Mouse (Mus musculus): ENCODE measurements around the gene Sirt5.

Sirt5 gene

DNA sequence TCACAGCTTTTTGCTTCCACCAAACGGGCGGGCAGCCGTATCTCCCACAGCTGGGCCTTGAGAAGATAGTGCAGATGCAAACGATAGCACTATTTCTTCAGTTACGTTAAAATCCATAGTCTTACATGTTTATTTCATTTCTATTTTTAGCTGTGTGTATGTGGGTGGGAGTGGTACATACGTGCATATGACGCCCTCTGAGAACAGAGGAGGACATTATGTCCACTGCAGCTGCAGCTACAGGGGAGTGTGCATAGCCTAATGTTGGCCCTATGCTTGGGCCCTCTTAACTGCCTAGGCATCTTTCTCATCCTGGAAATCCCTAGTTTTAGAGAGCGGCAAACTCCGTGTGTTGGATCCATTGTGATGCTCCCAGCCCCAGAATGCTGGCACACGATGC is 8.9 kb downstream of the Sirt5 start:
- no peak for DNase-seq (ENCODE audit: low spot score in 2 of 2)

DNA sequence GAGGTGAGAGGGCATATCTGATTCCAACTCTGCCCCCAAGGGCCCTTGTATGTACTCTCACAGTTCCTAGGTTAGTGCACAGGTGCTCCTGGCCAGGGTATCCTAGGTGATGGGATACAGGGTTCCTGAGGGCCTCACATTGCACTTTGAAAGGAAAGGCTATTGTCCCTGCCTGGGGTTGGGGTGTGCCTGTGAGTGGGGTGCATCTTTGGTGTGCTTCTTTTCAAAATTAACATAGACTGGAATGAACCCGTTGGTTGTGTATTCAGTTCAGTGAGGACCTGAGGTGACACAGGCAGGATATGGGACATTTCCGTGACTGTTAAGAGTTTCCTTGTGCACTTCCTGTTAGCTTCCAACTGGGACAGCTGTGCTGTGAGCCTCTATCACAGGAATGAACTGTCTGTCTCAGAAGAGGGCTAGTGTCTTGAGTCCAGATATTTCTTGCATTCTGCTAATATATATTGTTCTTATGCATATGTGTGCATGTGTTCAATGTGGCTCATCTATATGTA is 9.7 kb downstream of the Sirt5 start:
- no peak for DNase-seq (ENCODE audit: low spot score in 2 of 2)

DNA sequence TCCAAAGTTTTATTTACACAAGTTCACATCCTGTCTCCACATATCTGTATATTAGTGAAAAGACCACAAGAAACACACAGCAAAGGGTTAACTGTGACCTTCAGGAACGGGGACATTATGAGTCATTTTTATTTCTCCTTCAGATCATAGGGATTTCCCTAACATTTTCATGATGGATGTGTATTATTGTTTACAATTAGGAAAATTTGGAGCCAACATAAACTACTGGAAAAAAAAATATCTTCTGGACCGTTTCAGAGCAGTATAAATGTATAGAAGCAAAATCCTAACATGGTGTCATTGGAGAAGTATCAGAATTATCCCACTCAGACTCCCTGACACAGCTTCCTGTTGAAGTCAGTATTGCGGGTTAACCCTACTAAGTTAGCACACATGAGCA is 14.7 kb downstream of the Sirt5 start:
- DNase-seq (ENCODE audit: low spot score in 2 of 2), result no peak

DNA sequence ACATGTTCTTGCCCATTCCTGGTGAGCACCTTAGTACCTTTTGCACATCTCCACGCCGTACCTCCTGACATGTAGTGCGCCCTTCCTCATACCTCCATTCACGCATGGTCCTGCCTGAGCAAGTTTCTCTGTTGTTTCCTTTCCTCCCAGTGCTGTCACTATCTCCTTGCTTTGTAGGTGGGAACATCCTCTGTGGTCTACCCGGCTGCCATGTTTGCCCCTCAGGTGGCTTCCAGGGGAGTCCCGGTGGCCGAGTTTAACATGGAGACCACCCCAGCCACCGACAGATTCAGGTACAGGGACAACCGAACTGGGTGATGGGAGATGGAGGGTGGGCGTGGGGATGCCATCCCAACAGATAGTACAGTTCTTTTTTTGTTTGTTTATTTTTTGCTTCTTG is 20.0 kb downstream of the Sirt5 start:
- no peak for DNase-seq (ENCODE audit: low spot score in 2 of 2)

DNA sequence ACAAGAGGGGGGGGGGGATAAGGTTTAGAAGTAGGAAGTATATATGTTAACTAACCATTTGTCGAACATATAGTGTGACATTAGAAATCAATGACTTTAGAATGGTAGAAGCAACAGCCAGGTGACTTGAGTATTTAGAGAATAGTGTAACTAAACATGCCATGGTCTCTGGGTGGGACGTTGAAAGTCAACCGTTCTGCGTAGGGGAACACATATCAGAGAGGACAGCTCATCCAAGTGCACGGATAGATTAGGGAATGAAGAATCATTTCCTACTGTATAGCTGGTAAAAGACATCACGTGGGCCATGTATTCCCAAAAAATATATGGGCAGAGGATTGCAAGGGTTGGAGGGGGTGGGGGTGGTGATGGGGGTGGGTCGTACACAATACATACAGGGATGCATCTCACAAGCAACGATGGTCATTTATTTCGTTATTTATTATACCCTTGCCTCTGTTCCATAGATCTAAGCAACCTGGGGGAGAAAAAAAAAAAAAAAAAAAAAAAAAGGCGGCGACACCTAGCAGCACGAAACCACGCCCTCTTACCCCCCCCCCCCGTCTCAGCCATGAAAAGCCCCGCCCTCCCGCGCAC is 32.5 kb downstream of the Sirt5 start:
- no peak for DNase-seq (ENCODE audit: low spot score in 2 of 2)

DNA sequence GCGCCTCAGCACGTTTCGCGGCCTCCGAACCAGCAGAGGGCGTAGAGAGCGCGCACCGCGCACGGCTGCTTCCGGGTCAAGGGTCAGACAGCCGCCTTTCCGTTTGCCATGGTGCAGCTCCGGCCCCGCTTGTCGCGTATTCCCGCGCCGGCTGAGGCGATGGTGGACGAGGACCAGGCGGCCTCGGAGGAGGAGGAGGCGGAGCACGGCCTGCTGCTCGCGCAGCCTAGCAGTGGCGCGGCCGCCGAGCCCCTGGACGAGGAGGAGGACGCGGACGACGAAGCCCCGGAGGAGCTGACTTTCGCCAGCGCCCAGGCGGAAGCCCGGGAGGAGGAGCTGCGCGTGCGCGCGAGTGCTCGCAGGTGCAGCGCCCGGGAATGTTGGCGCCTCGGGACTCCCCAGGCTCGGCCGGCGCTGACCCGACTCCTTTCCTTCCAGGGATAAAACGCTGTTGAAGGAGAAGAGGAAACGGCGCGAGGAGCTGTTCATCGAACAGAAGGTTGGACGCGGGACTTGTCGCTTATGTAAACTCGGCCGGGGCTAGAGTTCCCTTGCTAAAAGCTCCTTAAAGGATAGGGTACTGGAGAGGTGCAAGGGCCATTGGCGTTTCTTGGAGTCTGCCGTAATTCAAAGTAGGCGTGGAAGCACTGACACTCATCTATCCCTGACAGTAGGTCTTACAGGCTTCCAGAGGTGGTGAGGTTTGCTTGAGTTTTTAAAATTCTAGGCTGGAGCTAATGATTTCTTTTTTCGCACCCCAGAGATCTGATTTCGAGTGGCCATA is 33.2 kb downstream of the Sirt5 start, which contains the start of gene Nol7:
Gene Nol7 (plus strand): TSS at position 94 of the 784 bp plus-strand sequence.
- peak; percentile 89 to 93 for DNase-seq (ENCODE audit: low spot score in 2 of 2)

DNA sequence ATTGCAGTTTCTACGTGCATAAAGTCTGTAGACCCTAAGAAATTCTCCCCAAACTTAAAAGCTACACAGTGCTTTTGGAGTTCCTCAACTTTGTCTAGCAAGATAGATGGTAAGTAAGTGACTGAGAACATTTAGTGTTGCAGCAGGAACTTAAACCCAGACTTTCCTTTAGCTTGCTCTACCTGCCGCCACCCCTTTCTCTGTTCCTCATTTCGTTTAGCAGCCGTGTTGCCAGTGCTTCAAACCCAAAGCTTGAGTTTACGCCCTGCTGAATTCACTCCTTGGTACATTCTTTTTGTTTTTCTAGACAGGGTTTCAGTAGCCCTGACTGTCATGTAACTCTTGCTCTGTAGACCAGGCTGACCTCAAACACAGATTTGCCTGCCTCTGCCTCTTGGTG is 34.3 kb downstream of the Sirt5 start:
- DNase-seq (ENCODE audit: low spot score in 2 of 2), result no peak

DNA sequence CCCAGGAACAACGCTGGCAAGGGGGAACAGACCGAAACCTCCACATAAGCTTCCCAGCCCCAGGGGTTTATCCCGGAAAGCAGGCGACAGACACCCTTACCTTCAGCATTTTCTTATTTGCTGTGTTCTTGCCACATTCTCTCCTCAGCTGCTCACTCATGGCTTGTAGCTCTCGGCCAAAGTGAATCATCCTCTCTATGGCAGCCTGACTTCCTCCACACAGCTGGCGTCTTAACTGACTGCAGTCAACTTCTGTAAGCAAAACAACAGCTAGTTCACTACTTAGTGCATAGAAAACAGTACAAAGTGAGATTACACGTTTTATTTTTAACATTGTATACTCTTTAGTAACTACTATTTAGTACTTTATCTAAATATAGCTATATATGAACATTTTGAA is 47.0 kb downstream of the Sirt5 start:
- no peak for DNase-seq (ENCODE audit: low spot score in 2 of 2)

DNA sequence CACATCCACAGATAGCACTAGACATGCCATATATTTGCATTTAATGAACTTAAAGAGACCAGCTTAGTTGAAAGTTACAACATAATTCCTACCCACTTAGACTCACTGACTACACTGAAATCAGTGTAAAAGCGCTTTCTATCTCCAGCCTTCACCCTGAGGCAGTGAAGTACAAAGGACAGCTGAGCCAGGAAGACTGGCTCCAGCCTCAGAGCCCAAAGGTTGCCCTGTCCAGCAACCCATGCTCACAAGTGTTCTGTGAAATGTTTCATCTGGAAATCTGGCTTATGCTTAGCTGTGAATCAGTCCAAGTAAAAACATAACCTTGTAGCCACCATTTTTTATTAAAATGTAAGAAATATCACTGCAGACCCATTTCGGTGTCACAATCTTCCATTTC is 48.3 kb downstream of the Sirt5 start:
- DNase-seq (ENCODE audit: low spot score in 2 of 2), result no peak

DNA sequence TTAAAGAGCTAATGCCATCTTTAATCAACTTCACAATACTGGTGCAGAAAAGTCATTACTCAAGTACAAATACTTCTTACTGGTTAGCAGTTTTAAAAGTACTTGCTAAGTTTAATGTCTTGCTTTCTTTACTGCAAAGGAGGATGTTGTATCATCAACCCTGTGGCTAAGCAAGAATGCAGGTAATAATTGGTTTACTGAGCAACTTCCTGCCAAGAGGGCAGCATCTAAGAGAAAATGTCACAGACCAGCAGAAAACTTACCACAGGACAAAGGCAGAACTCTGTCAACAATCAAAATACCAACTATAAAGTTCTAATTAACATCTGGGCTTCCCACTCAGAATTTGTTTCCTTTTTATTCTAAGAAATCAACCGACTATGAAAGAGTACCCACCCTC is 50.0 kb downstream of the Sirt5 start:
- no peak for DNase-seq (ENCODE audit: low spot score in 2 of 2)

DNA sequence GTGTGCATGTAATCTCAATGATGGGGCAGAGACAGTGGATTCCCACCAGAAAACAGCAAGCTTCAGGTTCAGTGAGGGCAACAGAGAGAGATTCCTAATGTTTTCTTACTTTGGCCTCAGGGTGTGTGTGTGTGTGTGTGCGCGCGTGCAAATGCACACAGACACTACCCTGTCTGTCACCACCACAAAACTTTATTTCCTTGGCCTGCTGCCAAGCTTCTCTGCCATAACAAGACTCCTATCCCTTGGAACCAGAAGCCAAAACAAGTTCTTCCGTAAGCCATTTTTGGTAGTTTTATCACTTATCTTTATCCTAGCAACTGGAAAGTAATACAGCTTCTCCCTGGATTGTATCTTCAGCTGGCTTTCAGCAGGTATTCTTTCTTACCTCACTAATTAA is 63.1 kb downstream of the Sirt5 start:
- no peak for DNase-seq (ENCODE audit: low spot score in 2 of 2)

DNA sequence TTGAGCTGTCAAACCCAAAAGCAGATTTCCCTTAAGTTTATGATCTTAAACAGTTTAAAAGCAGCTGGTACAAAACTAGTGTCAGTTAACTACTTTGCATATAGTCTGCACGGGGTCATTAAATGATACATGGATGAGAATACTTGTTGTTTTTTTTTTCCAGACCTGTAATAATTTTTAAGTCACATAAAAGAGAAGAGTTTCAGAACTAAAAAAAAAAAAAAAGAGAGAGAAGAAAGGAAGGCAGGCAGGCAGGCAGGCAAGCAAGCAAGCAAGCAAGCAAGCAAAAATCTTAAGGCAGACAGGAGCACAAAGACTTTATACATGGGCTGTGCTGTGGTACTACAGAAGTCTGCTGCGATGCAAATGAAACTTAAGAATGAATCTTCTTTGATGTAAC is 68.1 kb downstream of the Sirt5 start:
- no peak for DNase-seq (ENCODE audit: low spot score in 2 of 2)

DNA sequence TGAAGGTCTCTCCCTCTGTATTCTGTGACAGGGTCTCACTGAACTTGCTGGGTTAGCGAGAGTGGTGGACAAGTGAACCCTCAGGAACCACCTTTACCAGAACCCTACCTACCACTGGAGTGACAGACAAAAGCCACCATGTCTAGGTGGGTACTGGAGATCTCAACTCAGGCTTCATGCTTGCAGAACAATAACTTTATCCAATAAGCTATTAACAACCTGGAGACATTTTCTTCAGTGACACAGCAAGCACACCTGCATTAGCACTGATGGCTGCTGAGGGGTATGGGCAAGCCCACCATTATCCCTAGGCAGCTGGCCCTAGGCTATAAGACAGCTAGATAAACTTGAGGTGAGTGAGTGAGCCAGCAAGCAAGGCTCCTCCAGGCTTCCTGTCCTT is 75.1 kb downstream of the Sirt5 start:
- no peak for DNase-seq (ENCODE audit: low spot score in 2 of 2)

DNA sequence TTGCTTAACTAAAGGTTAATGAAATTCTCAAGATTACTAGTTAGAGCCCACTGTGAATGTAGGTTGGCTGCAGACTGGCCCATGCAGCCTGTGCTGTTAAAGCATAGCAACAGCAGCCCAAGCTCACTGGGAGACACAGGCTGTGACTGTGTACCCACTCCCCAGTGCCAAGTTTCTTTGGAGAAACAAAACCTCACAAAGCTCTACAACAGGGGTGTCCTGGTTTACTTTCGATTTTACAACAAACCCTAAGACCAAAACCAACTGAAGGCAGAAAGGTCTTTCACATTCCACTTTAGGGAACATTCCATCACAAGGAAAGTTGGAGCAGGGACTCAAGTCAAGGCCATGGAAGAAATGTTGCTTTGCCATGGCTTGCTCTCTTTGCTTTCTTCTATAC is 77.3 kb downstream of the Sirt5 start:
- no peak for DNase-seq (ENCODE audit: low spot score in 2 of 2)

DNA sequence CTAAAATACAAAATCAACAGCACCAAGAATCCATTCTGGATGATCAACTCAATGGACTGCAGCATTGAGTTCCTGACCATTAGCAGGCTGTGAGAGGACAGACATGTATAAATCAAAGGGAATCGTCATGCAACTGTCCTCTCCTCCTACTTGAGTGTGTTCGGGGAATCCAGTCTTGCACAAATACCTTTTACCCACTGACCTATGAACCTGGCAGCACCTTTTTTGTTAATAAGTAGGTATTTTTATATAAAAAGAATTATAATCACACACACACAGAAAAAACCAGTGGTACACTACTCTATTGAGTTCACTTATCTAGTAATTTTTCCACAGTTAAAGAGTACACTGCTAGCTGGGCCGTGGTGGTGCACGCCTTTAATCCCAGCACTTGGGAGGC is 78.4 kb downstream of the Sirt5 start:
- DNase-seq (ENCODE audit: low spot score in 2 of 2), result no peak

DNA sequence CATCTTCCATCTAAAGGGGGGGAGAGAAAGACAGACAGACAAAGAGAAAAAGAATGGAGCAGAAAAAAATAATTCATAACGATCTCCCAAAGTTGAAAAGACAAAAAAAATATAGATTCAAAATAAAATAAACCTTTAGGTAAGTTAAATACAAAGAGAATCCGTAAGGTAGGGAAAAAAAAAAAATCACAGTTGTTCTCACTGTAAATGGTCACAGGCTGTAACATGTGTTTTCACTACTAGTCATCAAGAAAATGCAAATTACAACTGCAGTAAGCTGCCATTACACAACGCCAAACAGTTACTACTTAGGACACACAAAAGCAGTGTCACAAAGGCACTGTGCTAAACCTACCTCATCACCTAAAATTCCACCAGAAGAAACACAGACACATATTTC is 79.4 kb downstream of the Sirt5 start:
- no peak for DNase-seq (ENCODE audit: low spot score in 2 of 2)
